Mouse (Mus musculus): ENCODE data around the gene Gimap9.

GRCm38 (mm10) chr6:48641391-48641790, 34.5 kb upstream of the Gimap9 start:
- no peak for TF ChIP-seq CTCF (IDR thresholded peaks at IDR 0.05; ENCODE audit: borderline replicate concordance, control insufficient read depth, extremely low read depth, insufficient read depth, low read length, poor library complexity)
- no peak for TF ChIP-seq POLR2A (IDR thresholded peaks at IDR 0.05; ENCODE audit: control insufficient read depth, extremely low read depth, insufficient read depth, low read length, poor library complexity)

Data from thymus, adult 2 months (tissue).